Mouse (Mus musculus) heart, adult 2 months (tissue): Measurements from ENCODE around the gene Ucn.

Source experiments
- CTCF ChIP-seq: fragments of 200-600 bp; IDR thresholded peaks from 2 replicates; pipeline ENCODE4 v1.8.1; 2022; ENCODE audit warnings: antibody characterized with exemption, mild to moderate bottlenecking, moderate library complexity
- POLR2A ChIP-seq: fragments of 200-500 bp; IDR thresholded peaks from 2 replicates; pipeline ENCODE4 v1.6.1; 2011; ENCODE audit warnings: mild to moderate bottlenecking, low read depth, low read length, control low read depth; ENCODE audit not compliant: insufficient read depth

GRCm38 (mm10) chr5:31092231-31092975 lies 46.2 kb downstream of the Ucn start:
- TF ChIP-seq CTCF (no peak), POLR2A (no peak)
